Mouse (Mus musculus) ES-E14 (cell line): Measurements from ENCODE around the gene Ear14. TPM values are rescaled to one million over a fixed set of nuclear protein-coding genes. Genes with fewer than 3 reads are reported as not detected.
"Not testable (repeated sequence)": the region's sequence is repeated elsewhere in the genome, so short reads cannot be mapped to it uniquely, and the experiment has no call there.

Experiments
- DNase-seq: peaks from one replicate; pipeline ENCODE4 v3.0.0-alpha.2; 2013; ENCODE audit warnings: low read depth, low spot score
- H3K27ac ChIP-seq: 2 replicates; pipeline ENCODE4 v1.5.1; 2012; ENCODE audit warnings: low read depth, mild to moderate bottlenecking, low read length, moderate library complexity, mixed read lengths; ENCODE audit not compliant: poor library complexity, insufficient read depth, severe bottlenecking
- H3K36me3 ChIP-seq: 2 replicates; pipeline ENCODE4 v1.6.1; 2012; ENCODE audit warnings: mild to moderate bottlenecking, low read length, moderate library complexity, mixed read lengths; ENCODE audit not compliant: control insufficient read depth, poor library complexity, insufficient read depth, severe bottlenecking
- H3K4me1 ChIP-seq, 2 experiments: fragments of 150-350 bp in 1 of 2; sonication (generic) in 1 of 2; 2 replicates each; pipeline ENCODE4 v1.6.1; 2012; ENCODE audit warnings: low read length in 2 of 2, mild to moderate bottlenecking in 1 of 2, mixed read lengths in 1 of 2; ENCODE audit not compliant: control insufficient read depth in 2 of 2, insufficient read depth in 2 of 2, poor library complexity in 1 of 2
- H3K4me3 ChIP-seq, 2 experiments: fragments of 150-350 bp in 1 of 2; sonication (generic) in 1 of 2; 2 replicates each; pipeline ENCODE4 v1.5.1; 2012; ENCODE audit warnings: low read length in 2 of 2, low read depth in 1 of 2, mild to moderate bottlenecking in 1 of 2, mixed read lengths in 1 of 2; ENCODE audit not compliant: insufficient read depth in 1 of 2, poor library complexity in 1 of 2, severe bottlenecking in 1 of 2
- H3K9ac ChIP-seq: 2 replicates; pipeline ENCODE4 v1.6.1; 2012; ENCODE audit warnings: low read depth, mild to moderate bottlenecking, low read length, mixed read lengths; ENCODE audit not compliant: poor library complexity, insufficient read depth, severe bottlenecking
- H3K9me3 ChIP-seq: fragments of 150-350 bp; sonication (generic); 2 replicates; pipeline ENCODE4 v1.6.1; 2012; ENCODE audit warnings: low read depth, mild to moderate bottlenecking, low read length; ENCODE audit not compliant: control insufficient read depth, insufficient read depth
- CHD2 ChIP-seq: IDR thresholded peaks from 2 replicates; pipeline ENCODE4 v1.6.1; 2014; ENCODE audit warnings: mild to moderate bottlenecking, low read depth, low read length, inconsistent platforms
- HCFC1 ChIP-seq: IDR thresholded peaks from 2 replicates; pipeline ENCODE4 v1.6.1; 2012; ENCODE audit warnings: low read length, inconsistent platforms, borderline replicate concordance; ENCODE audit not compliant: insufficient read depth
- MAFK ChIP-seq: IDR thresholded peaks from 2 replicates; pipeline ENCODE4 v1.6.1; 2014; ENCODE audit warnings: mild to moderate bottlenecking, low read depth, low read length, inconsistent platforms; ENCODE audit not compliant: insufficient read depth
- ZC3H11A ChIP-seq: IDR thresholded peaks from 2 replicates; pipeline ENCODE4 v1.6.1; 2012; ENCODE audit warnings: low read depth, mild to moderate bottlenecking, inconsistent platforms, low read length, borderline replicate concordance
- ZNF384 ChIP-seq: IDR thresholded peaks from 2 replicates; pipeline ENCODE4 v1.6.1; 2012; ENCODE audit warnings: low read depth, low read length, inconsistent platforms
- in situ Hi-C, 2 experiments: fragments of 600-800 bp; cut with MboI; formaldehyde crosslinking; loops; one replicate each; pipeline ENCODE4 v1.15.1; 2025; ENCODE audit warnings: low sequenced_read_pairs in 2 of 2, inconsistent platforms in 1 of 2; ENCODE audit not compliant: unreplicated experiment in 2 of 2
- total RNA-seq: library from RNA; depleted of rRNA; stranded (reverse); fragments of 300-350 nt; gene quantifications from 2 replicates; pipeline ENCODE4 v1.2.3, GENCODE M21; 2012; rRNA removed

The Ear14 gene
- total RNA-seq, result not detected in 2 replicates

DNA sequence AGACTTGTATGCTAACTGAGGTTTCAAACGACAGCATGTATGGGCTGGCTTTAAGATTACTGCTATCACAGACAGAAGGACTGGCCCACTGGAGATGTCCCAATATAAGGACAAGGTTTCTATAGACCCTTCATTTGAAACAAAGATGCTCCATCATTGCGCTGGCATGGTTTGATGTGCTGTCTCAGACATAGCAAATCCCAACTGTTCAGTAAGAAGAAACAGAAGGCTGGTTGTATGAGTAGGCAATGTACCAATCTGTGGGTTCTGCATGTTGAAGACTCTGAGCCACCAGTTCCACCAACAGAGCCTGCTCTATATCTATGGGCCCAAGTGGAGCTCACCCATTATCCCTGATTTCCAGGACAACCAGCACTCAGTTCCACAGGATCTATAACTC lies at the start of gene Ear14:
Ear14 (plus strand) TSS at position 277 of the 400 bp plus-strand sequence.
- no peak within 1 kb of the TSS for H3K27ac ChIP-seq
- no peaks in the 10 kb centered on the region for H3K9me3 ChIP-seq
- in situ Hi-C loops, result no loop called here
- H3K4me1 ChIP-seq, result no peaks in the 10 kb centered on the region
- no peak for TF ChIP-seq ZC3H11A
- TF ChIP-seq HCFC1, result no peak
- no peak for TF ChIP-seq MAFK
- TF ChIP-seq ZNF384, result no peak
- no peak for TF ChIP-seq CHD2
- DNase-seq, result no peak
- no peak within 1 kb of the TSS for H3K4me3 ChIP-seq
- H3K9ac ChIP-seq, result no peak within 1 kb of the TSS
- H3K36me3 ChIP-seq, result no peaks in the 10 kb centered on the region

DNA sequence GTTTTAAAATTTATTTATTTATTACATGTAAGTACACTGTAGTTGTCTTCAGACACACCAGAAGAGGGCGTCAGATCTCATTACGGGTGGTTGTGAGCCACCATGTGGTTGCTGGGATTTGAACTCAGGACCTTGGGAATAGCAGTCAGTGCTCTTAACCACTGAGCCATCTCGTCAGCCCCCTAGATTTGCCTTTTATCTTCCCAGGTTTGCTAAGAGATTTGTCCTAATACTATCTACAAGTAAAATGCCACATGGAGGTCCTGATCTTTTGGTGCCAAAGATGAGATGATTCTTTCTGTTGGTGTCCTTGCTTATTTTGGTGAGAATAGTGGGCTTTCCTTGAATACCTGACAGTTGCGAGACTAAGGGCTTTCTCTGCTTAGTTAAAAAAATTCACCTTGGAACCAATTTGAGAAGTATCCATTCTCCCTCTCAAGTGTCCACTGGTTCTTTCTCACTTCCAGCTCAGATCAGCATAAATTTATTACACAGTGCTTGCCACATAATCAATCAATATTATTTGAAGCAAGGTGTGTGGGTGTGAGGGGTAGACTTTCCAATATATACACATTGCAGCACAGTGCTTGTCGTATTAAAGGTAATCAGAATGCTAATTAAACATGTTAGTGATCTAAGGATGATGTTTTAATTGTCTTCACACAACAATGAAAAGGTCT lies 47.0 kb upstream of the Ear14 start:
- Histone ChIP-seq H3K9me3 (no peaks in the 10 kb centered on the region), H3K27ac (no peak overlapping the region), H3K36me3 (no peaks in the 10 kb centered on the region), H3K4me3 (no peak overlapping the region), H3K4me1 (no peaks in the 10 kb centered on the region), H3K9ac (no peak overlapping the region)
- in situ Hi-C loops, result no loop called here
- DNase-seq, result no peak
- TF ChIP-seq HCFC1, result no peak

DNA sequence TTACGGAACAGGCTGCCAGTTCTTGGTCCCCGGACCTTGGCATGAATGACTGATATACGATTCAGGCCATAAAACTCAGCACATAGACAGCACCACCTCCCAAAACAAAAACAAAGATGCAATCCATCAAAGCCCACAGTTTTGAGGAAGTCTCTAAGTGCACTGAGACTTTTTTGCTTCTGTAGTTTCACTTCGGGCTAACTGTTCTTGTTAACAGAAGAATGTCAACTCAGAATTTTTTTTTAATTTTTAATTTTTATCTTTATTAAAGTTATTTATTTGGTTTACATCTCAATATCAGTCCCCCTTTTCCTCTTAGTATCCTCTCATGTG lies 46.5 kb upstream of the Ear14 start:
- Histone ChIP-seq H3K36me3 (no peaks in the 10 kb centered on the region), H3K4me1 (no peaks in the 10 kb centered on the region), H3K9me3 (no peaks in the 10 kb centered on the region), H3K4me3 (no peak overlapping the region), H3K27ac (no peak overlapping the region), H3K9ac (no peak overlapping the region)
- TF ChIP-seq ZC3H11A, result no peak
- in situ Hi-C loops, result no loop called here
- DNase-seq, result no peak

DNA sequence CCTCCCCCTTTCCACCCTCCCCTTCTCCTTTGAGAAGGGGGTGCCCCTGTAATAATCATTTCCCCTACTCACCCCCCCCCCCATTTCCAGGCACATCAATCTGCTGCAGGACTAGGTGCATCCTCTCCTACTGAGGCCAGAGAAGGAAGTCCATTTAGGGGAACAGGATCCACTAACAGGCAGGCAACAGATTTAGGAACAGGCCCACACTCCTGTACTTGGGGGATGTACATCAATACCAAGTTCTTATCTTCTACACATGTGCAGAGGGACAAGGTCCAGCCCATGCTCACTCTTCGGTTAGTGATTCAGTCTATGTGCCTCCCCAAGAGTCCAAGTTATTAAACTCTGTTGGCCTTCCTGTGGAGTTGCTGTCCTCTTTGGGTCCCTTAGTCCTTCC lies 46.1 kb upstream of the Ear14 start:
- no peak for TF ChIP-seq MAFK
- no peak for TF ChIP-seq HCFC1
- TF ChIP-seq CHD2, result no peak
- H3K4me1 ChIP-seq, result no peaks in the 10 kb centered on the region
- H3K4me3 ChIP-seq, result no peak overlapping the region
- DNase-seq, result no peak
- H3K27ac ChIP-seq, result no peak overlapping the region
- in situ Hi-C loops, result no loop called here
- no peaks in the 10 kb centered on the region for H3K36me3 ChIP-seq
- no peak overlapping the region for H3K9ac ChIP-seq
- H3K9me3 ChIP-seq, result no peaks in the 10 kb centered on the region

DNA sequence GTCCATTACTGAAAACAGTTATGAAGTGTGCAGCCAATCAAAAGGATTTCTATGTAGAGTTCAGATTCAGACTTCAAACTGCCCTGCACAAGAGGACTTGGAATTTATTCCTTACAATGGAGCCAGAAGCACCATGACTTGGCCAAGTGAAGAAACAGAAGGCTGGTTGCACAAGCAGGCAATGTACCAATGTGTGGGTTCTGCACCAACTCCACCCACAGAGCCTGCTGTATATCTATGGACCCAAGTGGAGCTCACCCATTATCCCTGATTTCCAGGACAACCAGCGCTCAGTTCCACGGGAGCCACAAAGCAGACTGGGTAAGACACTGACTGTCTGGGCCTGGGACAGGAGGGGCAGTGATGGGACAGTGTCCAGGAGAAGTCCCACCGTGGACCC lies 41.2 kb upstream of the Ear14 start, which contains the start of gene Rnase2b:
Rnase2b (plus strand) TSS at position 285 of the 400 bp plus-strand sequence.
- DNase-seq, H3K9ac ChIP-seq, H3K4me1 ChIP-seq, H3K4me3 ChIP-seq, H3K9me3 ChIP-seq, H3K27ac ChIP-seq, in situ Hi-C loops, H3K36me3 ChIP-seq: not testable (repeated sequence)

DNA sequence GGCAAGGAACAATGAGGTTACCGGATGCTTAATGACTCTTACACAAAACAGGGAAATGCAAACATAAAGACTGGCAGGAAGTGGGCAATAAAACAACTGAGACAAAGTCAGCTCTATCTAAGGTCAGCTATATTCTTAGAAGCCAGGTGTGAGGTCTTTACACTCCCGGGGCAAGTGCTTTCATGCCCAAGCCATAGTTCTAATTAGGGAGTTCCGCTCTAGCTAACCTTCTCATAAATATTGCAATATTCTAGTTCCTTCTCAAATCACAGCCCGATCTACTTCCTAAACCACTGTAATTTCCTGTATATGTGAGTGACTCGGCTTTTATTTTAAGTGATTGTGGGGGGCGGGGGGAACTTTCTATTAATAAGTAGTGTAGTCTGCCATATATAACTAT lies 39.9 kb upstream of the Ear14 start:
- H3K36me3 ChIP-seq, DNase-seq, in situ Hi-C loops, H3K4me1 ChIP-seq, H3K9me3 ChIP-seq, H3K9ac ChIP-seq, H3K27ac ChIP-seq, H3K4me3 ChIP-seq: not testable (repeated sequence)
